Mouse (Mus musculus) CH12.LX (cell line): Measurements from ENCODE around the gene Fmo6. TPM values are rescaled to one million over a fixed set of nuclear protein-coding genes. Genes with fewer than 3 reads are reported as not detected.

Experiments used
- DNase-seq: peaks from one replicate; pipeline ENCODE4 v3.0.0-alpha.2; 2013; ENCODE audit errors: extremely low read depth
- H3K27ac ChIP-seq: 2 replicates; pipeline ENCODE4 v1.5.1; 2012; ENCODE audit warnings: low read depth, mild to moderate bottlenecking, control low read depth, moderate library complexity; ENCODE audit not compliant: insufficient read depth
- H3K27me3 ChIP-seq: replicated peaks from 2 replicates; pipeline ENCODE3; 2012; ENCODE audit warnings: inconsistent platforms
- H3K36me3 ChIP-seq, 2 experiments: replicated peaks in 1 of 2; 2 replicates each; pipeline versions ENCODE3 to v1.6.1; 2012; ENCODE audit warnings: inconsistent platforms in 1 of 2, low read length in 1 of 2, mild to moderate bottlenecking in 1 of 2, mixed read lengths in 1 of 2, moderate library complexity in 1 of 2; ENCODE audit not compliant: control insufficient read depth in 1 of 2, insufficient read depth in 1 of 2
- H3K4me1 ChIP-seq, 2 experiments: 2 replicates each; pipeline ENCODE4 v1.6.1; 2012; ENCODE audit warnings: inconsistent platforms in 1 of 2, moderate library complexity in 1 of 2; ENCODE audit not compliant: insufficient read depth in 2 of 2, control insufficient read depth in 1 of 2
- H3K4me2 ChIP-seq: 2 replicates; pipeline ENCODE4 v1.6.1; 2012; ENCODE audit warnings: low read depth, mild to moderate bottlenecking, control low read depth; ENCODE audit not compliant: poor library complexity, insufficient read depth, severe bottlenecking
- H3K4me3 ChIP-seq, 3 experiments: fragments of 150-350 bp in 1 of 3; sonication (generic) in 1 of 3; replicated peaks in 1 of 3; 2 replicates each; pipeline versions ENCODE3 to v1.5.1; 2011 to 2012; ENCODE audit warnings: low read depth in 2 of 3, low read length in 2 of 3, mild to moderate bottlenecking in 2 of 3, moderate library complexity in 2 of 3, control low read depth in 1 of 3, improper control_type of control experiment in 1 of 3, inconsistent platforms in 1 of 3, mixed read lengths in 1 of 3; ENCODE audit not compliant: poor library complexity in 1 of 3
- H3K79me2 ChIP-seq: replicated peaks from 2 replicates; pipeline ENCODE4 v1.6.1; 2012; ENCODE audit warnings: mild to moderate bottlenecking, moderate library complexity; ENCODE audit not compliant: control insufficient read depth, poor library complexity, insufficient read depth, severe bottlenecking; ENCODE audit errors: extremely low read depth
- H3K9ac ChIP-seq: 2 replicates; pipeline ENCODE4 v1.6.1; 2012; ENCODE audit warnings: low read depth, mild to moderate bottlenecking, control low read depth, moderate library complexity; ENCODE audit not compliant: insufficient read depth
- H3K9me3 ChIP-seq: replicated peaks from 2 replicates; pipeline ENCODE3; 2012; ENCODE audit warnings: low read length, inconsistent platforms, mixed read lengths
- CHD1 ChIP-seq: IDR thresholded peaks from 2 replicates; pipeline ENCODE4 v1.6.1; 2012; ENCODE audit warnings: low read depth, low read length, improper control_type of control experiment, inconsistent platforms
- CHD2 ChIP-seq: IDR thresholded peaks from 2 replicates; pipeline ENCODE4 v1.6.1; 2011; ENCODE audit warnings: low read length, improper control_type of control experiment
- ELF1 ChIP-seq: IDR thresholded peaks from 2 replicates; pipeline ENCODE4 v1.6.1; 2014; ENCODE audit warnings: low read depth, mild to moderate bottlenecking, inconsistent platforms, low read length, improper control_type of control experiment
- EP300 ChIP-seq: IDR thresholded peaks from 2 replicates; pipeline ENCODE4 v1.6.1; 2011; ENCODE audit warnings: low read length, improper control_type of control experiment
- ETS1 ChIP-seq: conservative IDR thresholded peaks from 2 replicates; pipeline ENCODE4 v1.6.1; 2012; ENCODE audit warnings: low read depth, mild to moderate bottlenecking, inconsistent platforms, low read length, improper control_type of control experiment, moderate library complexity
- GABPA ChIP-seq: IDR thresholded peaks from 2 replicates; pipeline ENCODE4 v1.6.1; 2012; ENCODE audit warnings: low read depth, low read length, improper control_type of control experiment, inconsistent platforms; ENCODE audit not compliant: insufficient replicate concordance
- IRF4 ChIP-seq: IDR thresholded peaks from 2 replicates; pipeline ENCODE4 v1.6.1; 2014; ENCODE audit warnings: low read depth, mild to moderate bottlenecking, inconsistent platforms, low read length, improper control_type of control experiment
- JUN ChIP-seq: IDR thresholded peaks from 2 replicates; pipeline ENCODE4 v1.6.1; 2011; ENCODE audit warnings: low read depth, mild to moderate bottlenecking, low read length, improper control_type of control experiment, moderate library complexity; ENCODE audit not compliant: insufficient read depth
- JUND ChIP-seq: conservative IDR thresholded peaks from 2 replicates; pipeline ENCODE4 v1.6.1; 2011; ENCODE audit warnings: low read depth, low read length, improper control_type of control experiment
- MAFK ChIP-seq: IDR thresholded peaks from 2 replicates; pipeline ENCODE4 v1.6.1; 2011; ENCODE audit warnings: low read length, improper control_type of control experiment; ENCODE audit not compliant: insufficient replicate concordance
- MYC ChIP-seq: IDR thresholded peaks from 2 replicates; pipeline ENCODE4 v1.6.1; 2011; ENCODE audit warnings: low read depth, mild to moderate bottlenecking, improper control_type of control experiment, low read length
- NRF1 ChIP-seq: IDR thresholded peaks from 2 replicates; pipeline ENCODE4 v1.6.1; 2014; ENCODE audit warnings: low read depth, mild to moderate bottlenecking, inconsistent platforms, low read length, improper control_type of control experiment, moderate library complexity
- PAX5 ChIP-seq: IDR thresholded peaks from 2 replicates; pipeline ENCODE4 v1.6.1; 2012; ENCODE audit warnings: low read length, inconsistent platforms, mixed read lengths
- RCOR1 ChIP-seq: conservative IDR thresholded peaks from 2 replicates; pipeline ENCODE4 v1.6.1; 2012; ENCODE audit warnings: low read depth, mild to moderate bottlenecking, inconsistent platforms, low read length, improper control_type of control experiment
- SIN3A ChIP-seq: IDR thresholded peaks from 2 replicates; pipeline ENCODE4 v1.6.1; 2012; ENCODE audit warnings: low read length, improper control_type of control experiment, inconsistent platforms
- SMC3 ChIP-seq: IDR thresholded peaks from 2 replicates; pipeline ENCODE4 v1.6.1; 2011; ENCODE audit warnings: low read depth, low read length, improper control_type of control experiment
- UBTF ChIP-seq: IDR thresholded peaks from 2 replicates; pipeline ENCODE4 v1.6.1; 2012; ENCODE audit warnings: low read depth, mild to moderate bottlenecking, inconsistent platforms, low read length, improper control_type of control experiment, moderate library complexity
- ZC3H11A ChIP-seq: IDR thresholded peaks from 2 replicates; pipeline ENCODE4 v1.6.1; 2012; ENCODE audit warnings: low read depth, mild to moderate bottlenecking, inconsistent platforms, low read length, improper control_type of control experiment
- ZKSCAN1 ChIP-seq: IDR thresholded peaks from 2 replicates; pipeline ENCODE4 v1.6.1; 2012; ENCODE audit warnings: low read depth, inconsistent platforms, low read length, improper control_type of control experiment, borderline replicate concordance
- ZMIZ1 ChIP-seq: IDR thresholded peaks from 2 replicates; pipeline ENCODE4 v1.6.1; 2012; ENCODE audit warnings: low read depth, mild to moderate bottlenecking, inconsistent platforms, low read length, improper control_type of control experiment
- ZNF384 ChIP-seq: IDR thresholded peaks from 2 replicates; pipeline ENCODE4 v1.6.1; 2012; ENCODE audit warnings: low read depth, low read length, improper control_type of control experiment, inconsistent platforms
- dilution Hi-C: fragments of 300-500 bp; cut with MboI; formaldehyde crosslinking; loops from 2 replicates; pipeline ENCODE4 v1.14.3; 2020; ENCODE audit warnings: low sequenced_read_pairs; ENCODE audit not compliant: extremely low pct_unique_long_range_greater_than_20kb, extremely low pct_ligation_motif_present
- in situ Hi-C: fragments of 300-500 bp; cut with MboI; formaldehyde crosslinking; loops from 3 replicates; pipeline ENCODE4 v1.14.3; 2019; ENCODE audit warnings: low sequenced_read_pairs, low pct_ligation_motif_present, low pct_unique_long_range_greater_than_20kb, mixed read lengths
- polyA plus RNA-seq: library from polyadenylated mRNA; unstranded; fragments of >175 nt; gene quantifications from 2 replicates; pipeline ENCODE4 v1.2.1, GENCODE M21; 2012; ENCODE audit warnings: low read depth; ENCODE audit not compliant: insufficient read length
- total RNA-seq, 2 experiments: library from RNA; depleted of rRNA; stranded (reverse); fragments of 300-350 nt in 1 of 2; fragments of >200 nt in 1 of 2; gene quantifications; 2 replicates each; pipeline ENCODE4 v1.2.3; 2012 to 2014

Fmo6 gene
- total and polyA plus RNA-seq, 3 experiments = not detected

GRCm38 (mm10) chr1:162871701-162872311, 65.5 kb downstream of the Fmo6 start:
- Histone ChIP-seq H3K9ac (no peak overlapping the region), H3K36me3 (no peaks in the 10 kb centered on the region), H3K4me1 (no peaks in the 10 kb centered on the region), H3K27me3 (no peaks in the 10 kb centered on the region), H3K4me3 (no peak overlapping the region), H3K4me2 (no peak overlapping the region), H3K27ac (no peak overlapping the region), H3K79me2 (no peaks in the 10 kb centered on the region), H3K9me3 (no peaks in the 10 kb centered on the region)
- dilution Hi-C loops (no loop called here), in situ Hi-C loops (no loop called here)
- DNase-seq = no peak
- TF ChIP-seq ZNF384 = no peak

DNA sequence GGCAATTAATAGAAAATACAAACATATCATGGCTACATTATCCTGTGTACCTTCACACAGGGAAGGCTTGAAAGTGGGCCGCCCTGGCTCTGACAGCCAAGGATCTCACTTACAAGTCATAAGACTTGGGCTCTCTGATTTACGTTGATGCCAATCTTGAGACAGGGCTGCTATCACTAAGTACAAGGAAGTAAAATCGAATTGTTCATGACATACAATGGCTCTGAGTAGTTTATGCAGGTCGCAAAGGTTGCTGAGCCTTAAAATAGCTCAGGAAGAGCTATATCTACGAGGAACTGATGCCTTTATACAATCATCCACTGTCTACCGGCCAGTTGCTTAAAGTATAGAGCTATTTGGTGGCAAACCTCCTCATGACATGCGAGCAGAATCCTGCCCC, 66.3 kb downstream of the Fmo6 start:
- Histone ChIP-seq H3K4me1 (no peaks in the 10 kb centered on the region), H3K79me2 (no peaks in the 10 kb centered on the region), H3K9ac (no peak overlapping the region), H3K4me2 (no peak overlapping the region), H3K36me3 (no peaks in the 10 kb centered on the region), H3K27me3 (no peaks in the 10 kb centered on the region), H3K9me3 (no peaks in the 10 kb centered on the region), H3K4me3 (no peak overlapping the region), H3K27ac (no peak overlapping the region)
- dilution Hi-C loops (no loop called here), in situ Hi-C loops (no loop called here)
- DNase-seq = no peak
- TF ChIP-seq GABPA (no peak), UBTF (no peak), NRF1 (no peak), ZKSCAN1 (no peak), MYC (no peak), ZC3H11A (no peak), RCOR1 (no peak), SIN3A (no peak), EP300 (no peak), ELF1 (no peak), JUND (no peak), PAX5 (no peak), JUN (no peak), ZMIZ1 (no peak), ETS1 (no peak), CHD2 (no peak), CHD1 (no peak), MAFK (no peak), SMC3 (no peak), IRF4 (no peak)
